Mouse (Mus musculus) lung, postnatal 0 days (tissue): ENCODE data around the gene T2.

Experiments
- CTCF ChIP-seq: IDR thresholded peaks from 2 replicates; pipeline ENCODE4 v1.5.1; 2016; ENCODE audit warnings: antibody characterized with exemption, mild to moderate bottlenecking
- EP300 ChIP-seq: IDR thresholded peaks from 2 replicates; pipeline ENCODE4 v1.6.1; 2016; ENCODE audit warnings: antibody characterized with exemption, mild to moderate bottlenecking, control low read depth

DNA sequence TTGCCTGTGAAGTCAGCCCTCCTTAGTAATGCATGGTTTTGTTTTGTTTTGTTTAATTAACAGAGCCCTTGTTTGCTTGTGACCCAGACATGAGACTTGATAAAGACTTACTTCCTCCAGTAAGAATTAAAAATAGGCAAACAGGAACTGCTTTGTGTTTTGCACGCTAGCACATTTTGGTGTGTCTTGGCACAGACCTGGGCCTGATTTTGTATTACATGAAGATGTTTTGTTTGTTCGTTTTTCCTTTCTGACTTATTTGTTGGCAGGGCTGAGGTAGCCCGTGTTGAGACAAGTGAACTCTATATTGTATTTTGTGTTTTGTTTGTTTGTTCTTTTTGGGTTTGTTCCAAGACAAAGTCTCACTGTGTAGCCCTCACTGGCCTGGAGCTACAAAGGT is 44.0 kb upstream of the T2 start:
- TF ChIP-seq EP300 (no peak; the same call in 1 of the 2 replicates), CTCF (no peak)
